Mouse (Mus musculus) forebrain, embryonic 15.5 days (tissue): ENCODE measurements at regions not wholly inside any gene's neighbourhood (a gene's known extent, or its start where the extent isn't known, plus 50 kb on each side); places are given as distances from the start of the nearest gene placed in this dataset.
A peak's percentile ranks its signal among the peaks of the same experiment; 100 is the strongest.

Source experiments
- ATAC-seq: fragments of 200-750 bp; cut with Nextera tagmentation; replicated peaks from 2 replicates; pipeline ENCODE4 v1.8.0; 2017; ENCODE audit warnings: mild to moderate bottlenecking, moderate TSS enrichment, moderate library complexity
- H3K27ac ChIP-seq: fragments of 300-500 bp; sonication (generic); replicated peaks from 2 replicates; pipeline ENCODE4 v1.5.1; 2015; ENCODE audit warnings: mild to moderate bottlenecking, inconsistent platforms
- H3K27me3 ChIP-seq: fragments of 300-500 bp; sonication (generic); 2 replicates; pipeline ENCODE4 v1.6.1; 2015; ENCODE audit warnings: inconsistent platforms
- H3K36me3 ChIP-seq: fragments of 300-500 bp; sonication (generic); 2 replicates; pipeline ENCODE4 v1.6.1; 2015; ENCODE audit warnings: mild to moderate bottlenecking, inconsistent platforms
- H3K4me1 ChIP-seq: fragments of 300-500 bp; sonication (generic); 2 replicates; pipeline ENCODE4 v1.6.1; 2015; ENCODE audit warnings: inconsistent platforms
- H3K4me2 ChIP-seq: fragments of 300-500 bp; sonication (generic); replicated peaks from 2 replicates; pipeline ENCODE4 v1.6.1; 2015; ENCODE audit warnings: mild to moderate bottlenecking, inconsistent platforms
- H3K4me3 ChIP-seq: fragments of 300-500 bp; sonication (generic); 2 replicates; pipeline ENCODE4 v1.5.1; 2015; ENCODE audit warnings: mild to moderate bottlenecking, inconsistent platforms
- H3K9ac ChIP-seq: fragments of 300-500 bp; sonication (generic); replicated peaks from 2 replicates; pipeline ENCODE4 v1.6.1; 2015; ENCODE audit warnings: mild to moderate bottlenecking, inconsistent platforms
- H3K9me3 ChIP-seq: fragments of 300-500 bp; sonication (generic); 2 replicates; pipeline ENCODE4 v1.6.1; 2016; ENCODE audit warnings: inconsistent platforms
- WGBS: fragments of 180-500 bp; shearing (Covaris S2); methylation state at CpG from one replicate; pipeline ENCODE4 v1.1.7; 2015; ENCODE audit warnings: mixed read lengths; 5-methylcytosine and 5-hydroxymethylcytosine counted together

DNA sequence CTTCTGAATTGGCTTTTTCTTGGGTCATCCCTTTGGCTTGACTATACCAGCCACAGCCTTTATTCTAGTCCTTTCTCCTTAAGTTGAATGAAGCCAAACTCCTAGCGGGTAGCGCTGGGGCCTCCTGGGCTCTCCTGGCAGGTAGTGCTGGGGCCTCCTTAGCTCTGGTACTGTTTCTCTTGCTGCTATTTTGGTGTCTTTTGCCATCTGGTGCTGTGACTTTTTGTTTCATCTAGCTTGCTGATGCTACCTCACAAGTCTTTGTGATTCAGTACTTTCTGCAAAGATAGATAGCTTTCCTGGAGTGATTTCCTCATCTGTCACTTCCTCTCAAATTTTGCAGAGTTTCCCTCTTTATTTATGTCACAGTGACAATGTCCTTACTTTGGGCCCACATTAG lies 90.1 kb downstream of the Tmem200c start:
- no peak overlapping the region for H3K9ac ChIP-seq

DNA sequence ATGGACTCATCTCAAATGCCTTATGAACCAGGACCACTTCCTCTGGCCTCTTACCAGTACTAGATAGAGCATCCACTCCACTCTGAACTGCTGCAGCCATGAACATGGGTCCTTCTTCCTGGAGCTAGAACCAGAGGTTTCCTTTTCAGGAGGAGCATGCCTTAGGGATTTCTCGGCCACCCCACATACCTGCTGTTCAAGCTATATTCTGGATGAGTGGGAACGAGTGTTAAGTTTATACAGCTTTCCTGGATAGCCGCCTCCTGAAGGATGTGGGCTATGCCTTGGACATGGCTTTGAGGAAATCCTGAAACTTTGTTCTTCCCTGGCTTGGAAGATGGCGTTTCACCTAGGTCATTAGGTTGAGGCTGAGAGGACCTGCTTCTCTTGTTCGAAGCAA lies 91.8 kb downstream of the Tmem200c start:
- ATAC-seq, result no peak
- H3K4me1 ChIP-seq, result no peaks in the 10 kb centered on the region
- H3K4me2 ChIP-seq, result no peak overlapping the region
- H3K9ac ChIP-seq, result no peak overlapping the region
- H3K9me3 ChIP-seq, result no peaks in the 10 kb centered on the region
- H3K36me3 ChIP-seq, result no peaks in the 10 kb centered on the region
- WGBS, result 94% methylated on average over 5 of the region's 5 CpGs
- H3K27me3 ChIP-seq, result no peaks in the 10 kb centered on the region
- no peak overlapping the region for H3K27ac ChIP-seq
- no peak overlapping the region for H3K4me3 ChIP-seq

More for the DNA sequence above, 90.1 kb downstream of the Tmem200c start:
- Histone ChIP-seq H3K27me3 (no peaks in the 10 kb centered on the region), H3K4me2 (no peak overlapping the region), H3K4me1 (no peaks in the 10 kb centered on the region), H3K9me3 (no peaks in the 10 kb centered on the region), H3K4me3 (no peak overlapping the region), H3K36me3 (no peaks in the 10 kb centered on the region), H3K27ac (no peak overlapping the region)
- WGBS, result 94% methylated on average over 2 of the region's 2 CpGs
- ATAC-seq, result no peak

GRCm38 (mm10) chr17:68923271-68923670 lies 96.8 kb downstream of the Tmem200c start:
- no peaks in the 10 kb centered on the region for H3K27me3 ChIP-seq
- H3K4me2 ChIP-seq, result no peak overlapping the region
- H3K36me3 ChIP-seq, result no peaks in the 10 kb centered on the region
- H3K9me3 ChIP-seq, result no peaks in the 10 kb centered on the region
- H3K9ac ChIP-seq, result no peak overlapping the region
- no peak for ATAC-seq
- no peak overlapping the region for H3K4me3 ChIP-seq
- no peak overlapping the region for H3K27ac ChIP-seq
- 78% methylated on average over 5 of the region's 5 CpGs for WGBS
- no peaks in the 10 kb centered on the region for H3K4me1 ChIP-seq

DNA sequence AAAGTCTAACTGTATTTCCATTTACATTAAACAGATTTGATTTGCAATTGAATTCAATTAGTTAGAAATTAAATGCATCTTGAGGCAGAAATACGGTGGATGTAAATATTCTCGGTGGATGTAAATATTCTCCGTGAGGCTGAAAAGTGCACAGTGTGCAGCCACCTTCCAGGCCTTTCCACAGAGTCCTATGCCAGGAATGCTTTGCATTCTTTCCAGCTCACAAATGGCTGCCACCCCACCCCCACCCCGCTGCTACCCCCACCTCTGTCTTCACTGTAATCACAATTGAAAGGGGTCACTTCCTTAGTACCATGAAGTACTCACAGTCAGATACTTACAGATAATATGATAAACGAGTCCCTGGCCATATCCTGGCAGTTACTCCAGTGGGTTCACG lies 101.0 kb downstream of the Tmem200c start:
- H3K4me3 ChIP-seq, result no peak overlapping the region
- no peak overlapping the region for H3K9ac ChIP-seq
- H3K9me3 ChIP-seq, result no peaks in the 10 kb centered on the region
- WGBS, result 68% methylated on average over 6 of the region's 6 CpGs
- no peak overlapping the region for H3K4me2 ChIP-seq
- no peaks in the 10 kb centered on the region for H3K4me1 ChIP-seq
- H3K27ac ChIP-seq, result no peak overlapping the region
- no peak for ATAC-seq
- H3K27me3 ChIP-seq, result no peaks in the 10 kb centered on the region
- no peaks in the 10 kb centered on the region for H3K36me3 ChIP-seq

GRCm38 (mm10) chr17:68928691-68929090 lies 102.3 kb downstream of the Tmem200c start:
- H3K27me3 ChIP-seq, result no peaks in the 10 kb centered on the region
- WGBS, result 60% methylated on average over 6 of the region's 6 CpGs
- H3K4me2 ChIP-seq, result no peak overlapping the region
- no peak overlapping the region for H3K27ac ChIP-seq
- ATAC-seq, result no peak
- H3K4me1 ChIP-seq, result no peaks in the 10 kb centered on the region
- H3K36me3 ChIP-seq, result no peaks in the 10 kb centered on the region
- H3K9me3 ChIP-seq, result no peaks in the 10 kb centered on the region
- no peak overlapping the region for H3K4me3 ChIP-seq
- H3K9ac ChIP-seq, result no peak overlapping the region

DNA sequence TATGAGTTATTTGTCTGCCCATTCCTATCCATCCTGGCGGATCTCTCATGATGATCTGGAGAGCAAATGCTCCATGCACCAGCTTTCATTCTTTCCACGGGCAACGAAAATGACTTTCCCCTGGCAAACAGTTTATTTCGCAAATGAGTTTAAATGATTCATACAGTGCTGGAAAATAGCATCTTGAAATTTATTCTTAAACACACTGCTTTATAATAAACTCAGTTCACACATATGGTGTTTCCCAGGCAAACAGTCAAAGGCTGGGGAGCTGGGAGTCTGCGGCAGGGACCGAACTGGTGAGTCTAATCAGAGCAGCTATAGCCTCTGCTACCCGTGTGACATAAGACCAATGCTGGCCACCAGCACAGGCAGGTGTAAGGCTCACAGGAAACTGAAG lies 106.8 kb downstream of the Tmem200c start:
- H3K9ac ChIP-seq, result no peak overlapping the region
- H3K27me3 ChIP-seq, result no peaks in the 10 kb centered on the region
- H3K36me3 ChIP-seq, result no peaks in the 10 kb centered on the region
- no peak for ATAC-seq
- H3K9me3 ChIP-seq, result no peaks in the 10 kb centered on the region
- H3K27ac ChIP-seq, result no peak overlapping the region
- no peak overlapping the region for H3K4me2 ChIP-seq
- 86% methylated on average over 7 of the region's 7 CpGs for WGBS
- H3K4me3 ChIP-seq, result no peak overlapping the region
- no peaks in the 10 kb centered on the region for H3K4me1 ChIP-seq

DNA sequence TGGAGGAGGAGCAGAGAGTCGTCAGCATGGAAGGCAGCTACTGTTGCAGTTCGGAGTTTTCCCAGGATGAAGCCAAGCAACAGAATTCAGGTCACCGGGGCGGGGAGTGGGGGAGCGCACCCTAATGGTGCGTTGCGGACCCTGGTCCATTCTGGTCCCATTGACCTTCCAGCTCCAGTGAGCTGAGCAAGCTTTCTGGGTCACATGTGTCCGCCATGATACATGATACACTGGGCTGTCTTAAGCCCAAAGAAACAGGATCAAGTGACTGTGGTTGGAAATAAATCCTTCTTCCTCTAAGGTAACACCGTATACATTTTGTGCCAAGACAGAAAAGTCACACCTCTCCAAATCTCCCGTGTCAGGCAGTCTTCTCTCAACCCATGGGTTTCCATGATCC lies 107.6 kb downstream of the Tmem200c start:
- 87% methylated on average over 10 of the region's 10 CpGs for WGBS
- no peak overlapping the region for H3K27ac ChIP-seq
- no peaks in the 10 kb centered on the region for H3K36me3 ChIP-seq
- no peak overlapping the region for H3K4me2 ChIP-seq
- H3K27me3 ChIP-seq, result no peaks in the 10 kb centered on the region
- no peak overlapping the region for H3K9ac ChIP-seq
- ATAC-seq, result no peak
- no peaks in the 10 kb centered on the region for H3K4me1 ChIP-seq
- no peaks in the 10 kb centered on the region for H3K9me3 ChIP-seq
- no peak overlapping the region for H3K4me3 ChIP-seq

- no peak overlapping the region for H3K27ac ChIP-seq
- no peak for ATAC-seq
- H3K4me1 ChIP-seq, result no peaks in the 10 kb centered on the region
- WGBS, result 50% methylated on average over 4 of the region's 4 CpGs
- H3K9ac ChIP-seq, result no peak overlapping the region
- no peaks in the 10 kb centered on the region for H3K9me3 ChIP-seq
- no peaks in the 10 kb centered on the region for H3K36me3 ChIP-seq
- H3K4me2 ChIP-seq, result no peak overlapping the region
- H3K4me3 ChIP-seq, result no peak overlapping the region
- H3K27me3 ChIP-seq, result no peaks in the 10 kb centered on the region
These were observed 109.6 kb downstream of the Tmem200c start for GRCm38 (mm10) chr17:68936016-68936415.

- H3K4me1 ChIP-seq, result no peaks in the 10 kb centered on the region
- no peak overlapping the region for H3K4me2 ChIP-seq
- ATAC-seq, result no peak
- no peak overlapping the region for H3K4me3 ChIP-seq
- no peak overlapping the region for H3K27ac ChIP-seq
- WGBS, result 91% methylated on average over 2 of the region's 2 CpGs
- H3K9ac ChIP-seq, result no peak overlapping the region
- H3K36me3 ChIP-seq, result no peaks in the 10 kb centered on the region
- no peaks in the 10 kb centered on the region for H3K27me3 ChIP-seq
- no peaks in the 10 kb centered on the region for H3K9me3 ChIP-seq
These were observed 119.2 kb upstream of the Epb41l3 start for GRCm38 (mm10) chr17:68956275-68956674.

GRCm38 (mm10) chr17:68961160-68961559 lies 114.3 kb upstream of the Epb41l3 start:
- H3K36me3 ChIP-seq, result no peaks in the 10 kb centered on the region
- H3K4me2 ChIP-seq, result no peak overlapping the region
- no peaks in the 10 kb centered on the region for H3K27me3 ChIP-seq
- H3K27ac ChIP-seq, result no peak overlapping the region
- no peak for ATAC-seq
- no peaks in the 10 kb centered on the region for H3K9me3 ChIP-seq
- H3K9ac ChIP-seq, result no peak overlapping the region
- no peak overlapping the region for H3K4me3 ChIP-seq
- 91% methylated on average over 2 of the region's 2 CpGs for WGBS
- H3K4me1 ChIP-seq, result no peaks in the 10 kb centered on the region

DNA sequence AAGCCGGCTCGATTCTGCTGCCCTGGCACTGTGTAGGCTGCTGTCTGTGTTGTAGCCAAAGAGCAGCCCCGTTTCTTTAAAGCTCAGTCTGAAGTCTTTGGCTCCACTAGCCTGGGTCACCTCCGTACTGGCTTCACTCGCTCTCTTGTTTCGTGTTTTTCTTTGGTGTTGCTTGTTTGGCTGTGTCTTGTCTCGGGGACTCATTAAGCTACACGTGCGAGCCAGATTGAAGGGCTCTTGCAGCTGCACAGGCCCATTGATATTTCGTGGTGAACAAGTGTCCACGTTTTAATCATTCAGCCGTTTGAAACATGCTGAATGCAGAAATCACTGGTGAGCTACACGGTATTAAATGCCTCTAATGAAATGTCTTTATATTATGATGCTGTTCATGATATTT lies 99.9 kb upstream of the Epb41l3 start:
- Histone ChIP-seq H3K9me3 (no peaks in the 10 kb centered on the region), H3K27ac (no peak overlapping the region), H3K4me3 (no peak overlapping the region), H3K4me2 (no peak overlapping the region), H3K27me3 (no peaks in the 10 kb centered on the region), H3K36me3 (no peaks in the 10 kb centered on the region), H3K4me1 (no peaks in the 10 kb centered on the region), H3K9ac (no peak overlapping the region)
- 67% methylated on average over 13 of the region's 13 CpGs for WGBS
- peak; percentile 41; the same call in 1 of the 2 replicates for ATAC-seq

DNA sequence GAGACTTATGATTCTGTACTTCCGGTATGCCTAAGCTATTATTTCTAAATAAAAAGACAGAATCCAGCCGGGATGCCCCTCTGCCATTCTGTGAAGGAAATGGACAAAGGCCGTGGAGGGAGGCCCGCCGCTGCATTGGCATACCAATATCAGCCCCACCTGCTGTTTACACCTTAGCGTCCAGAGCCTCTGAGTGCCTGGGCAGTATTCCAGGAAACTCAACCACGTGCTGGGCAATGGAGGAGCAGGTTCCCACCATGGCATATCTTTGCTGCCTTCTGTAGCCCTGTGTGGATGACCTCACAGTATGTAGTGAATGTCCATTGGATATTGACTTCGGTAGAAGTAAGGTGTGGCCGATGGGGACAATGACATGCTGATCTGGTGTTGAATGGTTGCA lies 97.3 kb upstream of the Epb41l3 start:
- 76% methylated on average over 9 of the region's 9 CpGs for WGBS
- H3K4me3 ChIP-seq, result no peak overlapping the region
- H3K27ac ChIP-seq, result no peak overlapping the region
- no peak for ATAC-seq
- no peaks in the 10 kb centered on the region for H3K27me3 ChIP-seq
- H3K9ac ChIP-seq, result no peak overlapping the region
- no peaks in the 10 kb centered on the region for H3K4me1 ChIP-seq
- no peaks in the 10 kb centered on the region for H3K36me3 ChIP-seq
- H3K9me3 ChIP-seq, result no peaks in the 10 kb centered on the region
- H3K4me2 ChIP-seq, result no peak overlapping the region

- H3K4me2 ChIP-seq, result no peak overlapping the region
- no peak overlapping the region for H3K4me3 ChIP-seq
- no peak overlapping the region for H3K27ac ChIP-seq
- no peaks in the 10 kb centered on the region for H3K36me3 ChIP-seq
- ATAC-seq, result no peak
- H3K27me3 ChIP-seq, result no peaks in the 10 kb centered on the region
- no peaks in the 10 kb centered on the region for H3K4me1 ChIP-seq
- H3K9me3 ChIP-seq, result no peaks in the 10 kb centered on the region
- no peak overlapping the region for H3K9ac ChIP-seq
- WGBS, result 89% methylated on average over 11 of the region's 11 CpGs
These were observed 94.4 kb upstream of the Epb41l3 start for GRCm38 (mm10) chr17:68981120-68981519.
